Mouse (Mus musculus) mouse embryonic stem cell (cell line): ENCODE results near the gene Ccnyl1.
"Not testable (repeated sequence)": the region's sequence is repeated elsewhere in the genome, so short reads cannot be mapped to it uniquely, and the experiment has no call there.

ENCODE experiments used
- in situ Hi-C, 2 experiments: fragments of 300-500 bp; cut with MboI; formaldehyde crosslinking; loops; 1 replicate in 1 of 2; 3 replicates in 1 of 2; pipeline ENCODE4 v1.14.3; 2019 to 2020; ENCODE audit warnings: low sequenced_read_pairs in 2 of 2, low pct_unique_long_range_greater_than_20kb in 1 of 2, mixed read lengths in 1 of 2; ENCODE audit not compliant: unreplicated experiment in 1 of 2

Ccnyl1 gene

DNA sequence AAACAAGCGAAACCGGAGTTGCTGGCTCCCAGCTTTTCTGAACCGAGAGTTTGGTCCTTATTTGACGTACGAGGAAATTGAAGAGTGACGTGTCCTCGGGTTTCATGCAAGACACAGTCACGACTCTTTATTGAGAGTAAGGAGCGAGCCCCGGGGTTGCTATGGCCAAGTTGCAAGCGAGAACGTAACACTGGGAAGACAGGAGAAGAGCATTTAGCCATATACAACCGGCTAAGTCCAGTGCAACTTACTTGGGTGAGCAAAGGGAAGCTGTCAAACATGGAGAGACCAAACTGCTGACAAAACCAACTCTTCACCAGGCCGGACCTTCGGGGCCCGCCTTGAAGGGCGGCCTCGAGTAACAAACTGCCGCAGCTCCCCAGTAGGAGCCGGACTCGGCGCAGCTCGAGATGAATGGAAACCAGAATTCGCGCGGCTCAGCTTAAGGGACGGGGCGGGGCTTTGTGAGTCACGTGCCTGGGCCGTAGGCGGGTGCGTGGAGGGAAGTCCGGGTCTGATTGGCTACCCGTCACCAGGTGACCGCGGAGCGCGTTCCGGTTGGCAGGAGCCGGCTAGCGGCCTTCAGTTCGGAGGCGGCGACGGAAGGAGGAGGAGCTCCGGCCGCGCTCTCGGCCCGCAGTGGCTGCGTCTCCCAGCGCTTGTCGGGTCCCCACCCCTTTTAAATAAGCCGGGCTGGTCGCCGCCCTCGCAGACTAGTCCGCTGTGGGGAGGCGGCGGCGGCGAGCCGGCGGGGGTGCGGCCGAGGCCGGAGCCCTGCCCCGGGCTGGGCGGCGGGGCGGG lies at the start of gene Ccnyl1:
Gene Ccnyl1 (plus strand): TSS at position 243 of the 801 bp plus-strand sequence.
- in situ Hi-C loops = no loop called here

DNA sequence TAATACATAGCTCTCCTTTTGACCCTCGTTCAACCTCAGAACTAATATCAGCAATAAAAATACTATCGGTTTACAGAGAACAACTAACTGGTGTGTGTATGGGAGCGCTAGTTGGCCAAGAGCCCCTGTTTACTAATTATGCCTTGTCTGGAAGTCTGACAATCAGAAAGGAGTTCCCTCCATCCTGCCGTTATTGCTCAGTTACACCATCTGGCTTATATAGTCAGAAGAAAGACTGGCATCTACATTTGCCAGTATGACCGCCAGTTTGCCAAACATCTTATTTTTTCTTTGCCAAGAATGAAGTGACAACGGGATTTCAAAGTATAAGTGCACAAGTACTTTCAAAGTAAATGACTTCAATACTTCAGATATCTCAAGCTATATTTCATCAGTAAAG lies 49.2 kb upstream of the Ccnyl1 start:
- in situ Hi-C loops = no loop called here

- in situ Hi-C loops = not testable (repeated sequence)
Measured at GRCm38 (mm10) chr1:64642541-64642940, 47.7 kb upstream of the Ccnyl1 start.

DNA sequence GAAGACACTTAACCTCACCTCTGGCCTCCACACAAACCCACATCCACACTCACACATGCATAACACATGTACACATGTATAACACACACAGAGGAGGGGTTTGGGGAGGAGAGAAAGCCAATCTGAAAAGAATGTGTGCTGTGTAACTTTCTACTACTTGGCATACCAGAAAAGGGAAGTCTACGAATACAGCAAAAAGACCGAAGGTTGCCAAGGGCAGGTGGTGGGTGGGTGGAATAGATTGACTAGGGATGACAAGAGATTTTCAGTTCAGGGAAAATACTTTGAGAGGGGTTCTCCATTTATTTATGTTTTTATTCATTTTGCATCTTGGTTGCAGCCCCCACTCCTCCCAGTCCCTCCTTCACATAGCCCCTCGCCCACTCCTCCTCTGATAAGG lies 45.7 kb upstream of the Ccnyl1 start:
- in situ Hi-C loops = no loop called here

DNA sequence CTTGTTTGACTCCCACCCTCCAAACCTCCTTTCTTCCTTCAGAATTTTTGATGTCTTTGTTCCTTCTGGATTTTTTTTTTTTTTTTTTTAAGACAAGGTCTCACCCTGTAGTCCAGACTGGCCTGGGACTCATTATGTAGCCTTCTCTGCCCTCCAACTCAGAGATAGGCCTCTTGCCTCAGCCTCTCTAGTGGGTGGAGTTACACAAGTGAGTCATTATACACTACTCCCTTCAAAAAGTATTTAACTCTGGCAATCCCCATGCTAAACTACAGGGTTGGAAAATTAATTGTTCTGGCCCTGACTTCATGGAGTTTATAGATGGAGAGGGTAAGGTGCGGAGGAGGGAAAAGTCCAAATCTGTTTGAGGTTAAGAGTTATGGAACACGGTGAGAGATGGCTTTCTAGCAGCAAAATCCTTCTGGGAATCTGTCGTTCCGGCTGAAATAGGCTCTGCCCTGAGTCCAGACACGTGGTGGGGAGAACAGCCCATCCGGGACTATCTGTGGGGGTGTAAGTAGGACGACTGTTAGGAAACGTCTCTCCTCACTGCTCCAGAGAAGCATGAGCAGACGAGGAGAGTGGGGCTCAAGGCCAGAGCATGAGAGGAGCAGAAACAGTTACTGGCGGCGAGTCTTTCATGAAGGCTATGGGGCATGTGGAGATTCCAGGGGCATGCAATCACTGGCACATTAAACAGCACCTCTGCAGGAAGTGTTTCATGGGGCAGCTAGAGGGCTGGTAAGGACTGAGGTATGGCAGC lies 40.7 kb upstream of the Ccnyl1 start:
- in situ Hi-C loops = no loop called here

- in situ Hi-C loops = no loop called here
Measured at GRCm38 (mm10) chr1:64653701-64654100, 36.6 kb upstream of the Ccnyl1 start.

DNA sequence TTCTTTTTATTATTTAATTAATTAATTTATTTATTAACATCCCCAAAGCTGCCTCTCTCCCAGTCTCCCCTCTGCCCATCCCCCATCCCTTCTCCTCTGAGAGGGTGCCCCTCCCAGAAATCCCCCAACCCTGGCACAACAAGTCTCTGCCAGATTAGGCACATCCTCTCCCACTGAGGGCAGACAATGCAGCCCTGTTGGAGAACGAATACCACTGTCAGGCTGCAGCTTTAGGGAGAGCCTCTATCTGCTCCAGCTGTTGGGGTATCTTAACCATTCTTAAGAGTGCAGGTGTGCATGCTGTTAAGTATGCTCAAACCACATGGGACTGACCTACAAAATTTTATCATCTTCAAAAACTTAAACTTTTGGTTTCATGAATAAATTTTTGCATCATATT lies 34.8 kb upstream of the Ccnyl1 start:
- in situ Hi-C loops = no loop called here

GRCm38 (mm10) chr1:64656423-64657129 lies 33.7 kb upstream of the Ccnyl1 start:
- in situ Hi-C loops = no loop called here

GRCm38 (mm10) chr1:64658876-64659275 lies 31.4 kb upstream of the Ccnyl1 start:
- in situ Hi-C loops = no loop called here

DNA sequence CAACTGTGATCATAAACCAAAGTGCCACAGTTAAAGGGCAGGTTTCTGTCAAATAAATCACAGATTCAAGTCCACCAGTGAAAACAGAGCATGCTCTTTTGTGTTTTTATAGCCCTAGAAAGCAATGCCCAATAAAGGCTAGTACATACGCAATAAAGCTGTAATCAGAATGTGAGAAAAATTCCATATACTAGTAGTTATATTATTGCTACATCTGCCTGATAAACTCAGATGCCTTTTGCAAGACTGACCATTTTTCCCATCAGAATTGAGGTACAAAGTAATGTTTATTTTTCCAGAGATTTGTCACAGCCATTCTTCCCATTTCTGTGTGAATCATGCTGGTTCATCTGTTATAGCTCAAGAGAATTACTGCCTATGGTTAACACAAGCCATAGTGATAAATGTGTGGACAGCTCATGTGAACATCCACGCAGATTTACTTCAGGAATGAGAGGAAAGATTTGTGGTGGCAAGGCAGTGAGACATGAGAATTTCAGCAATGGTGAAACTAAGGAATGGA lies 23.1 kb upstream of the Ccnyl1 start:
- in situ Hi-C loops = no loop called here

GRCm38 (mm10) chr1:64669451-64669850 lies 20.8 kb upstream of the Ccnyl1 start:
- in situ Hi-C loops = no loop called here

DNA sequence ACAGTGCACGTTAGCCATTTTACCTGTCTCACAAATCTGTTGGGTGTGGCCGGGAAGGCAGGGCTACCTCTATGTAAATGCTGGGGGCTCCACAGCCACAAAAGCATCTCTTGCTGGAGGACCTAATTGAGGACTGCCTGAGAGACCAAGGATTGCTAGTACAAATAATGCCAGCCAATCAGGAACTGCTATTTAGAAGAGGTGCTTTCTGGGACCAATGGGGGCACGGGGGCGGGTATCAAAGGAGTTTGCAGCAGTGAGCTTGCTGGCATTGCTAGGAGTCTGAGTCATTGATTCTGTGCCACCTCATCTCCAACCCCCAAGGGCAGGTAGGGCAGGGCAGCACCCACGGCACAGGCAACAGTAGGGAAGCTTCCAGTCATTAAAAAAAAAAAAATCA lies 16.3 kb upstream of the Ccnyl1 start:
- in situ Hi-C loops = no loop called here

GRCm38 (mm10) chr1:64676060-64676839 lies 14.0 kb upstream of the Ccnyl1 start:
- in situ Hi-C loops = no loop called here

DNA sequence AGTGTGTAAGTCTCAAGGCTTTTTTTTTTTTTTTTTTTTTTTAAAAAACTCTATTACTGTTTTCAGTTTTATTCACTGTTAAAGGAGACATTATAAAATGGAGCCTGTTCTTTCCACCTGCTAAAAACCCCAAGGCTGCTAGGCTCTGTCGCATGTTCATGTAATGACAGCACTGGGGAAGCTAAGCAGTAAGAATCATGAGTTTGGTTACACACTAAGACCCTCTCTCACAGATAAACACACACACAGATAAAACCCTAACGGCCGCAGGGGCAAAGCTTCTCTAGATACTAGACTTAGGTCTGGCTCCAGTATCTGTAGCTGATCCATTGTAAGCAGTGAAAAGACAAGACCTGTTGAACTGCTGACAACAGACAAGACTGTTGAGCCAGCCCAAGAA lies 8.8 kb upstream of the Ccnyl1 start:
- in situ Hi-C loops = no loop called here

GRCm38 (mm10) chr1:64683039-64683438 lies 7.2 kb upstream of the Ccnyl1 start:
- in situ Hi-C loops = no loop called here

GRCm38 (mm10) chr1:64684440-64684839 lies 5.8 kb upstream of the Ccnyl1 start:
- in situ Hi-C loops = no loop called here

GRCm38 (mm10) chr1:64688046-64688445 lies 2.2 kb upstream of the Ccnyl1 start:
- in situ Hi-C loops = no loop called here

GRCm38 (mm10) chr1:64689561-64690212 lies 568 bp upstream of the Ccnyl1 start:
- in situ Hi-C loops = no loop called here
